Mouse (Mus musculus) MEL (cell line): Measurements from ENCODE around the gene Loxl1. TPM values are rescaled to one million over a fixed set of nuclear protein-coding genes. Genes with fewer than 3 reads are reported as not detected.
A peak's percentile ranks its signal among the peaks of the same experiment; 100 is the strongest.

Source experiments
- DNase-seq: peaks from one replicate; pipeline ENCODE4 v3.0.0; 2011; ENCODE audit warnings: low read depth, low spot score
- H3K27ac ChIP-seq: 2 replicates; pipeline ENCODE4 v1.5.1; 2012; ENCODE audit warnings: low read depth, mild to moderate bottlenecking, control low read depth, low read length, moderate library complexity; ENCODE audit not compliant: control insufficient read depth
- H3K27me3 ChIP-seq, 2 experiments: fragments of 150-350 bp in 1 of 2; sonication (generic) in 1 of 2; 2 replicates each; pipeline ENCODE4 v1.6.1; 2012; ENCODE audit warnings: low read length in 2 of 2, mild to moderate bottlenecking in 2 of 2, improper control_type of control experiment in 1 of 2, moderate library complexity in 1 of 2; ENCODE audit not compliant: insufficient read depth in 2 of 2, control insufficient read depth in 1 of 2
- H3K36me3 ChIP-seq, 2 experiments: 2 replicates each; pipeline ENCODE4 v1.6.1; 2012 to 2014; ENCODE audit warnings: low read length in 2 of 2, improper control_type of control experiment in 1 of 2, inconsistent platforms in 1 of 2, mild to moderate bottlenecking in 1 of 2; ENCODE audit not compliant: insufficient read depth in 2 of 2, control insufficient read depth in 1 of 2
- H3K4me1 ChIP-seq, 2 experiments: fragments of 150-350 bp in 1 of 2; sonication (generic) in 1 of 2; 2 replicates each; pipeline ENCODE4 v1.6.1; 2012; ENCODE audit warnings: low read length in 2 of 2, improper control_type of control experiment in 1 of 2, mild to moderate bottlenecking in 1 of 2; ENCODE audit not compliant: insufficient read depth in 2 of 2, control insufficient read depth in 1 of 2
- H3K4me3 ChIP-seq, 2 experiments: fragments of 150-350 bp in 1 of 2; sonication (generic) in 1 of 2; 2 replicates each; pipeline ENCODE4 v1.5.1; 2012; ENCODE audit warnings: low read depth in 2 of 2, low read length in 2 of 2, mild to moderate bottlenecking in 2 of 2, moderate library complexity in 2 of 2, control low read depth in 1 of 2, improper control_type of control experiment in 1 of 2; ENCODE audit not compliant: control insufficient read depth in 1 of 2, insufficient read depth in 1 of 2
- H3K79me2 ChIP-seq: 2 replicates; pipeline ENCODE4 v1.6.1; 2012; ENCODE audit warnings: mild to moderate bottlenecking, low read length, moderate library complexity; ENCODE audit not compliant: control insufficient read depth, poor library complexity, insufficient read depth
- H3K9ac ChIP-seq: 2 replicates; pipeline ENCODE4 v1.6.1; 2012; ENCODE audit warnings: low read depth, mild to moderate bottlenecking, control low read depth, low read length, moderate library complexity; ENCODE audit not compliant: control insufficient read depth, poor library complexity, severe bottlenecking
- H3K9me3 ChIP-seq: fragments of 150-350 bp; sonication (generic); replicated peaks from 2 replicates; pipeline ENCODE4 v1.6.1; 2012; ENCODE audit warnings: mild to moderate bottlenecking, low read length, improper control_type of control experiment, moderate library complexity; ENCODE audit not compliant: insufficient read depth
- BHLHE40 ChIP-seq: IDR thresholded peaks from 2 replicates; pipeline ENCODE4 v1.6.1; 2012; ENCODE audit warnings: low read depth, mild to moderate bottlenecking, inconsistent platforms, low read length, improper control_type of control experiment, borderline replicate concordance
- CHD2 ChIP-seq: IDR thresholded peaks from 2 replicates; pipeline ENCODE4 v1.6.1; 2011; ENCODE audit warnings: low read length, improper control_type of control experiment
- CTCF ChIP-seq, 3 experiments: IDR thresholded peaks in 2 of 3; conservative IDR thresholded peaks in 1 of 3; 2 replicates each; pipeline ENCODE4 v1.5.1; 2011 to 2012; ENCODE audit warnings: low read length in 3 of 3, low read depth in 2 of 3, mild to moderate bottlenecking in 2 of 3, improper control_type of control experiment in 1 of 3, inconsistent platforms in 1 of 3, mixed read lengths in 1 of 3, moderate library complexity in 1 of 3; ENCODE audit not compliant: control insufficient read depth in 1 of 3, insufficient read depth in 1 of 3, poor library complexity in 1 of 3, severe bottlenecking in 1 of 3
- ELF1 ChIP-seq: IDR thresholded peaks from 2 replicates; pipeline ENCODE4 v1.6.1; 2014; ENCODE audit warnings: low read depth, mild to moderate bottlenecking, inconsistent platforms, low read length, improper control_type of control experiment, moderate library complexity
- EP300 ChIP-seq, 2 experiments: IDR thresholded peaks; 2 replicates each; pipeline ENCODE4 v1.6.1; 2011; ENCODE audit warnings: improper control_type of control experiment in 2 of 2, low read length in 2 of 2, low read depth in 1 of 2, mild to moderate bottlenecking in 1 of 2
- ETS1 ChIP-seq: IDR thresholded peaks from 2 replicates; pipeline ENCODE4 v1.6.1; 2012; ENCODE audit warnings: low read depth, mild to moderate bottlenecking, inconsistent platforms, low read length, improper control_type of control experiment, moderate library complexity
- GATA1 ChIP-seq: IDR thresholded peaks from 2 replicates; pipeline ENCODE4 v1.6.1; 2011; ENCODE audit warnings: low read depth, low read length, improper control_type of control experiment
- HCFC1 ChIP-seq: IDR thresholded peaks from 2 replicates; pipeline ENCODE4 v1.6.1; 2012; ENCODE audit warnings: low read depth, mild to moderate bottlenecking, inconsistent platforms, low read length, improper control_type of control experiment, moderate library complexity
- KAT2A ChIP-seq: conservative IDR thresholded peaks from 2 replicates; pipeline ENCODE4 v1.6.1; 2012; ENCODE audit warnings: low read depth, low read length, improper control_type of control experiment, inconsistent platforms
- MAZ ChIP-seq: IDR thresholded peaks from 2 replicates; pipeline ENCODE4 v1.6.1; 2012; ENCODE audit warnings: low read depth, mild to moderate bottlenecking, inconsistent platforms, low read length, improper control_type of control experiment
- MYC ChIP-seq: IDR thresholded peaks from 2 replicates; pipeline ENCODE4 v1.6.1; 2011; ENCODE audit warnings: low read depth, mild to moderate bottlenecking, low read length, improper control_type of control experiment, moderate library complexity
- POLR2A ChIP-seq, 2 experiments: IDR thresholded peaks; 2 replicates each; pipeline ENCODE4 v1.6.1; 2011 to 2012; ENCODE audit warnings: low read length in 2 of 2, mild to moderate bottlenecking in 2 of 2, control low read depth in 1 of 2, improper control_type of control experiment in 1 of 2, low read depth in 1 of 2, moderate library complexity in 1 of 2; ENCODE audit not compliant: control insufficient read depth in 1 of 2, insufficient read depth in 1 of 2, poor library complexity in 1 of 2
- RAD21 ChIP-seq: IDR thresholded peaks from 2 replicates; pipeline ENCODE4 v1.6.1; 2011; ENCODE audit warnings: mild to moderate bottlenecking, low read depth, low read length, improper control_type of control experiment
- RCOR1 ChIP-seq: IDR thresholded peaks from 2 replicates; pipeline ENCODE4 v1.6.1; 2012; ENCODE audit warnings: low read depth, mild to moderate bottlenecking, inconsistent platforms, low read length, improper control_type of control experiment
- SIN3A ChIP-seq: IDR thresholded peaks from 2 replicates; pipeline ENCODE4 v1.6.1; 2012; ENCODE audit warnings: low read length, improper control_type of control experiment, inconsistent platforms
- TAL1 ChIP-seq: IDR thresholded peaks from 2 replicates; pipeline ENCODE4 v1.6.1; 2012; ENCODE audit warnings: mild to moderate bottlenecking, inconsistent platforms, low read length, moderate library complexity, mixed read lengths
- USF1 ChIP-seq: IDR thresholded peaks from 2 replicates; pipeline ENCODE4 v1.6.1; 2014; ENCODE audit warnings: low read depth, mild to moderate bottlenecking, inconsistent platforms, low read length, improper control_type of control experiment, moderate library complexity
- USF2 ChIP-seq, 2 experiments: IDR thresholded peaks; 2 replicates each; pipeline ENCODE4 v1.6.1; 2011 to 2012; ENCODE audit warnings: improper control_type of control experiment in 2 of 2, low read length in 2 of 2, borderline replicate concordance in 1 of 2, inconsistent platforms in 1 of 2, low read depth in 1 of 2, mild to moderate bottlenecking in 1 of 2; ENCODE audit not compliant: insufficient read depth in 1 of 2
- ZC3H11A ChIP-seq: IDR thresholded peaks from 2 replicates; pipeline ENCODE4 v1.6.1; 2012; ENCODE audit warnings: low read depth, mild to moderate bottlenecking, inconsistent platforms, low read length, improper control_type of control experiment
- ZKSCAN1 ChIP-seq: IDR thresholded peaks from 2 replicates; pipeline ENCODE4 v1.6.1; 2012; ENCODE audit warnings: low read depth, mild to moderate bottlenecking, inconsistent platforms, low read length, improper control_type of control experiment, moderate library complexity
- ZMIZ1 ChIP-seq: IDR thresholded peaks from 2 replicates; pipeline ENCODE4 v1.6.1; 2012; ENCODE audit warnings: low read depth, mild to moderate bottlenecking, inconsistent platforms, low read length, improper control_type of control experiment, moderate library complexity
- ZNF384 ChIP-seq: IDR thresholded peaks from 2 replicates; pipeline ENCODE4 v1.6.1; 2012; ENCODE audit warnings: low read depth, mild to moderate bottlenecking, inconsistent platforms, low read length, improper control_type of control experiment
- polyA plus RNA-seq, 2 experiments: library from polyadenylated mRNA; stranded (reverse) in 1 of 2; unstranded in 1 of 2; fragments of >175 nt in 1 of 2; fragments of >200 nt in 1 of 2; gene quantifications; 2 replicates each; pipeline versions ENCODE4 v1.2.1 to v1.2.4; 2012; ENCODE audit warnings: low replicate concordance in 2 of 2, low read depth in 1 of 2; ENCODE audit not compliant: insufficient read length in 2 of 2, insufficient read depth in 1 of 2, missing spikeins in 1 of 2
- total RNA-seq: library from RNA; depleted of rRNA; stranded (reverse); fragments of 300-350 nt; gene quantifications from 2 replicates; pipeline ENCODE4 v1.2.3, GENCODE M21; 2012

Loxl1 gene
- total and polyA plus RNA-seq, 3 experiments, result not detected

- Histone ChIP-seq H3K9ac (peak overlapping the region; percentile 4), H3K79me2 (no peaks in the 10 kb centered on the region), H3K27ac (peak overlapping the region; percentile 0; the same call in 1 of the 2 replicates), H3K4me1 (peaks cover 20 to 21% of the 10 kb centered on the region in 2 experiments), H3K9me3 (no peaks in the 10 kb centered on the region), H3K36me3 (peaks cover 0 to 9% of the 10 kb centered on the region in 2 experiments; a peak in 2 of 4 replicates), H3K4me3 (peak overlapping the region in 1 of 2 experiments; percentile 26; a peak in 1 of 4 replicates), H3K27me3 (no peaks in the 10 kb centered on the region)
- TF ChIP-seq ZMIZ1 (no peak), RAD21 (no peak), ELF1 (0 out of 2 replicates have a peak, but pooled peaks have one; percentile 13), SIN3A (peak; percentile 26; the same call in 1 of the 2 replicates), KAT2A (no peak), EP300 (IDR thresholded peaks at IDR 0.05; ENCODE audit: low read depth in 1 of 2, low read length in 2 of 2) (peak in 1 of 2 experiments; percentile 31; a peak in 1 of 4 replicates)
- peak; percentile 50 for DNase-seq
These were observed 46.4 kb downstream of the Loxl1 start for GRCm38 (mm10) chr9:58266571-58267011.

GRCm38 (mm10) chr9:58265368-58265767 lies 47.6 kb downstream of the Loxl1 start:
- Histone ChIP-seq H3K4me3 (no peak overlapping the region), H3K36me3 (peaks cover 0 to 9% of the 10 kb centered on the region in 2 experiments; a peak in 2 of 4 replicates), H3K27ac (no peak overlapping the region), H3K4me1 (peaks cover 18 to 21% of the 10 kb centered on the region in 2 experiments), H3K9ac (no peak overlapping the region), H3K9me3 (no peaks in the 10 kb centered on the region), H3K79me2 (no peaks in the 10 kb centered on the region), H3K27me3 (no peaks in the 10 kb centered on the region)
- peak; percentile 39 for DNase-seq
- TF ChIP-seq MYC, result 0 out of 2 replicates have a peak, but pooled peaks have one; percentile 3
- peak; percentile 44; the same call in 1 of the 2 replicates for TF ChIP-seq TAL1
- TF ChIP-seq CTCF (IDR thresholded peaks at IDR 0.05 in 2 of 3, conservative IDR thresholded peaks at IDR 0.05 in 1 of 3; ENCODE audit: control insufficient read depth in 1 of 3, insufficient read depth in 1 of 3, low read depth in 2 of 3, low read length in 3 of 3, poor library complexity in 1 of 3, severe bottlenecking in 1 of 3), result no peak
- TF ChIP-seq ETS1, result peak; percentile 12; the same call in 1 of the 2 replicates
- peak in 1 of 2 experiments; percentile 37; a peak in 2 of 4 replicates for TF ChIP-seq EP300 (IDR thresholded peaks at IDR 0.05; ENCODE audit: low read depth in 1 of 2, low read length in 2 of 2)
- TF ChIP-seq GATA1, result no peak
- TF ChIP-seq SIN3A, result 0 out of 2 replicates have a peak, but pooled peaks have one; percentile 28

- Histone ChIP-seq H3K27ac (no peak overlapping the region), H3K36me3 (peaks cover 0 to 9% of the 10 kb centered on the region in 2 experiments; a peak in 2 of 4 replicates), H3K9me3 (no peaks in the 10 kb centered on the region), H3K4me3 (no peak overlapping the region), H3K9ac (no peak overlapping the region), H3K4me1 (peaks cover 14 to 21% of the 10 kb centered on the region in 2 experiments), H3K27me3 (no peaks in the 10 kb centered on the region), H3K79me2 (no peaks in the 10 kb centered on the region)
- TF ChIP-seq ZKSCAN1 (no peak), USF1 (no peak), KAT2A (no peak), GATA1 (no peak), ETS1 (no peak), RCOR1 (no peak), BHLHE40 (no peak), CHD2 (no peak), HCFC1 (no peak), POLR2A (IDR thresholded peaks at IDR 0.05; ENCODE audit: control insufficient read depth in 1 of 2, insufficient read depth in 1 of 2, low read depth in 1 of 2, low read length in 2 of 2, poor library complexity in 1 of 2) (no peak), ZC3H11A (no peak), MAZ (no peak), USF2 (IDR thresholded peaks at IDR 0.05; ENCODE audit: borderline replicate concordance in 1 of 2, insufficient read depth in 1 of 2, low read depth in 1 of 2, low read length in 2 of 2) (no peak), ZNF384 (no peak), TAL1 (no peak), EP300 (IDR thresholded peaks at IDR 0.05; ENCODE audit: low read depth in 1 of 2, low read length in 2 of 2) (no peak)
- DNase-seq, result no peak
These were observed 50.5 kb downstream of the Loxl1 start for GRCm38 (mm10) chr9:58262507-58262906.
